Mouse (Mus musculus) central nervous system, embryonic 11.5 days (tissue): ENCODE results near the gene Knstrn. TPM values are rescaled to one million over a fixed set of nuclear protein-coding genes. Genes with fewer than 3 reads are reported as not detected.

Experiments
- polyA plus RNA-seq: library from polyadenylated mRNA; depleted of rRNA; stranded (reverse); fragments of >200 nt; gene quantifications from 2 replicates; pipeline ENCODE4 v1.2.3, GENCODE M21; 2012; rRNA removed

The Knstrn gene
- 124 and 196 TPM in 2 replicates for polyA plus RNA-seq

GRCm38 (mm10) chr2:118813981-118814836, at the start of gene Knstrn:
Gene Knstrn, plus strand, starts transcription at chr2:118814003.

GRCm38 (mm10) chr2:118772158-118772874, 41.5 kb upstream of the Knstrn start, which contains the start of gene Phgr1:
Gene Phgr1, plus strand, starts transcription at chr2:118772769.

GRCm38 (mm10) chr2:118779504-118780480, 34.0 kb upstream of the Knstrn start, which contains the start of gene Disp2:
Gene Disp2, plus strand, starts transcription at chr2:118779719.

GRCm38 (mm10) chr2:118861454-118862339, 47.9 kb downstream of the Knstrn start, which contains the start of gene Ivd:
Gene Ivd, plus strand, starts transcription at chr2:118861954.

GRCm38 (mm10) chr2:118899981-118900825, 86.4 kb downstream of the Knstrn start, which contains the start of gene Bahd1:
Gene Bahd1, plus strand, starts transcription at chr2:118900377.

Other genes with a start within 250 kb of the Knstrn start
- 83.1 and 95.2 TPM in 2 replicates for gene Bub1b, start 215.8 kb upstream of the Knstrn start, polyA plus RNA-seq
- 1.4 TPM in 2 replicates for gene Pak6, start 150.7 kb upstream of the Knstrn start, polyA plus RNA-seq
- 0.05 TPM in 1 of 2 replicates, not detected in the other for gene Ankrd63, start 110.0 kb upstream of the Knstrn start, polyA plus RNA-seq
- 1.4 and 1.9 TPM in 2 replicates for gene Plcb2, start 85.6 kb upstream of the Knstrn start, polyA plus RNA-seq
- gene Inafm2, start 68.2 kb upstream of the Knstrn start, polyA plus RNA-seq = 10.9 and 11.3 TPM in 2 replicates
- 2.1 TPM in 2 replicates for gene Ccdc9b, start 51.3 kb upstream of the Knstrn start, polyA plus RNA-seq
- 0.14 TPM in 1 of 2 replicates, not detected in the other for gene Phgr1, start 41.2 kb upstream of the Knstrn start, polyA plus RNA-seq
- 10.1 and 11.3 TPM in 2 replicates for gene Disp2, start 34.3 kb upstream of the Knstrn start, polyA plus RNA-seq
- gene Ivd, start 48.0 kb downstream of the Knstrn start, polyA plus RNA-seq = 72.0 and 85.7 TPM in 2 replicates
- 12.5 and 17.4 TPM in 2 replicates for gene Bahd1, start 86.4 kb downstream of the Knstrn start, polyA plus RNA-seq
- 13.0 and 24.4 TPM in 2 replicates for gene Chst14, start 112.5 kb downstream of the Knstrn start, polyA plus RNA-seq
- 15.2 and 18.8 TPM in 2 replicates for gene Ccdc32, start 215.4 kb downstream of the Knstrn start, polyA plus RNA-seq
- 9.2 and 10.1 TPM in 2 replicates for gene Rpusd2, start 220.8 kb downstream of the Knstrn start, polyA plus RNA-seq
- gene Knl1, start 233.1 kb downstream of the Knstrn start, polyA plus RNA-seq = 10.9 and 14.5 TPM in 2 replicates